Mouse (Mus musculus): Measurements from ENCODE around the gene Rbbp8nl.
A peak's percentile ranks its signal among the peaks of the same experiment; 100 is the strongest.

Gene Rbbp8nl

DNA sequence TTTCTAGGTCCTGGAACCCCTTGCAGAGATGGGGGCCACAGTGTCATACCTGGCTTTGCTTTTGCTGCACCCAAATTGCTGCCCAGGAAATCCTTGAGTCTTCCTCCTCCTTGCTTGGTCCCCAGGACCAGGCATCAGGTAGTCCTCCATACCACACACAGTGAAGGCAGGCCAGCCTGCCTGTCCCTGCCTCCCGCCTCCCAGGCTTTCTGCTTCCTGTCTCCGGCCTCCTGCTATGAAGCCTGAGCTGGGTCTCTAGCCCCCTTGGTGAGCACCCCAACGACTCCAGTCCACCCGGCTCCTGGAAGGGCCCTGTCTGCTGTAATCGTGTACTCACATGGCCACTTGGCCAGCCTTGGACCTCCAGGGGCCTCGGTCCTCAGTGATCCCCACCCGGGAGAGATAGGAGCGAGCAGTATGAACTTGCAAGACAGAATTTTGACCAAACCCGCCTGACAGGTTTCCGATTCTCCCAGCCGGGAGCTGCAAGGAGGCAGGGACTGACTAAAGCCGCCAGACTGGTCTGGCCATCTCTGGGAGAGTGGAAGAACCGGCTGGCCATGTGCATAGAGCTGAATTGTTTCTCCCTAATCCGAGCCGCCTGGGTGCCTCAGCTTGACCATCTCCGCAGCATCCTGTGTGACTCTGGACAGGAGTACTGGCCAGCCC lies at the start of gene Rbbp8nl:
Gene Rbbp8nl (minus strand): TSS at position 440 of the 669 bp plus-strand sequence.
- no peak for DNase-seq (ENCODE audit: low spot score in 2 of 2)

DNA sequence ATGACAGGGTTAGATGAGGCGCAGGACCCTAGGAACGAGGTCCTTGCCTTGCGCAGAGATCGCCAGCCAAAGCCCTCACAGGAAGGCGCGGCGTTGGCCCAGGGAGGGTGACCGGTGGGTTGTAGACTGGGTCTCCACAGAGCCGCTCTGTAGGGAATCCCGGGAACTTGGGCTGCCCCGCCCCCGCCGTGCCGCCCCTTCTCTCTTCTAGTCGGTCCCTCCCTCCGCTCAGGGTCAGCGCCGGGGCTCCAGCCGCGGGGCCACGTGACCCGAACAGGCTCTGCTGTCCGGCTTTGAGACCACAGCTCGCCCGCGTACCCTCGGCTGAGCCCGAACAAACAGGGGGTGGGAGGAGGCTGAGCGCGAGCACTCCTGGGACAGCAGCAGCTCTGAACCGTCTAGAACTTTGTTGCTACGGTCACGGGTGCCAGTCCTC lies 44.9 kb upstream of the Rbbp8nl start, which contains the start of gene Gata5:
Gene Gata5 (minus strand): TSS at position 149 of the 436 bp plus-strand sequence.
- DNase-seq (ENCODE audit: low spot score in 2 of 2): no peak

DNA sequence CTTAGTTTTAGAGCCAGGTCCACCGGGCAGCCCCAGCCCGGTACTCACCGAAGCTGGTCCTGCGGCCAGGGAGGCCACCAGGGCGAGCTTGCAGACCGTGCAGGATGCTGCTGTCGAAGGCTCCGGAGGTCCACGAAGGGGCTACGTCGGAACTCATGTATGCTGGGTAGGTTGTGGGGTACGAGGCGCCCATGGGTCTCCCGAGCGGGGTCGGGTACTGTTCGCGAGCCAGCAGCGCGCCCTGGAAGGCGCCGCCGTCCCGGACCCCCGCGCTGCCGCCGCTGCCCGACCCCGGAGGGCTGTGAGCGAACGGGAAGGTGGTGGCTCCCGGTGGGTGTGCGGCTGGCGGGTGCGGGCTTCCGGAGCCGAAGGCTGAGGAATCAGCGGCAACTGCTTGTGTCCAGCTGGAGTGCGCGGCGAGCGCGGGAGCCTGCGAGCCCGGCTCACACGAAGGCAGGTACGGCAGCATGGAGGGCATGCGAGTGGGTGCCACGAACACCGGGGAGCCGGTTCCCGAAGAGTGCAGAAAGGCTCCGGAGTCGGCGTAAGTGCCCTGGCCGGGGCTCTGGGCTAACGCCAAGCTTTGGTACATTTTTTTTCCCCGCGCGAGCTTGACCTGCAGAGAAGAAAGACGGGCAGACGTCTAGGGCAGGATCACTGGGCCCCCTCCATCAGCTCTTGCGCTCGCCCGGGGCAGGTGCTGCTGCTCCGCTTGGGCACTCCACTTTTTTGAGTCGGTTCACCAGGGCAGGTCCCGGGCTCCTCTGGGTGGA lies 44.3 kb upstream of the Rbbp8nl start:
- DNase-seq (ENCODE audit: low spot score in 2 of 2): no peak

DNA sequence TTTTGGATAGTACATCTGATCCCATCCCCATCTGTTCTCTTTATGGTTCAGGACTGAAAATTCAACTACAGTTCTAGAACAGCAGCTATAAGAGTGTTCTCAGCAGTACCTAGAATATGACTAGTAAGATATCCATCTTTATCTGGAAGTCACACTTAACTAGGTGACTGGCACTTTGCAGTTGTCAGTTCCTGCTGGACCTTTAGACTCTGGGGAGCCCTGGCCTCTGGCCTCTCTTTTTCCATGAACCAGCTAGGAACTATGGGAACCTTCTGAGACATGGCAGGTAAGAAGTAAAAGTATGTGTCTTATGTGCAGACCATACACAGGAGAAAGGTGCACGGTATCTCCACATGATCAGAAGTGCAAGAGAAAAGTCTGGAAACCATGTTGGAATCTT lies 39.8 kb upstream of the Rbbp8nl start:
- DNase-seq (ENCODE audit: low spot score in 2 of 2): no peak

DNA sequence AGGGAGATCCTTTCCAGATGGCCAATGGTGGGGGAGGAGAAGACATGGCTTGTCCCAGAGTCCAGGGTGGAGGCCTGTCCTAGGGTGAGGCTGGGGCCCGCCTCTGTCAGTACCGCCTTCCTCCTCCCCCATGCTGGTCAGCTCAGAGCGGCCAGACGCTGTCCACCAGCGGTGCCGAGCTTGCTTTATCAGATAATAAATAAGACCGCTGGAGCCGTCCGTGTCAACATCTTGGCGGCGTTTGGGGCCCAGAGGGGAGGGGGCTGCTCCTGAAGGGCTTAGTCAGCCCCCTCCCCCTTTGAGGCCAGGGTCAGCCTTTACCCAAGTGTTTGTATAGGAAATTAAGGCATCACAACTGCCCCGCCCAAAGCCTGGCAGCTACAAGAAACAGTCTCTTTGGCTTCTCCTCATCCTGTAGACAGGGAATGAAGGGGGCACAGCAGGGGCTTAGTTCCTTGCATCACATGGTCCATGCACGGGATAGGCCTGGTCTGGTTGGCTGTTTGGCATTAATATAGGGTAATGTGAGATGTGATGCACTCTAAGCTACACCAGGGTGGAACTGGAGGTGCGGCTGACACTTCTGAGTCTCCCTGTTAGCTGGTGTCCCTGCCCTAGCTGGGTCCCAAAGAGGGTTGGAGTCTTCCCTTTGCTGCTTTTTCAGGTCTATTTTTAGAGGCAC lies 33.1 kb upstream of the Rbbp8nl start:
- no peak for DNase-seq (ENCODE audit: low spot score in 2 of 2)

DNA sequence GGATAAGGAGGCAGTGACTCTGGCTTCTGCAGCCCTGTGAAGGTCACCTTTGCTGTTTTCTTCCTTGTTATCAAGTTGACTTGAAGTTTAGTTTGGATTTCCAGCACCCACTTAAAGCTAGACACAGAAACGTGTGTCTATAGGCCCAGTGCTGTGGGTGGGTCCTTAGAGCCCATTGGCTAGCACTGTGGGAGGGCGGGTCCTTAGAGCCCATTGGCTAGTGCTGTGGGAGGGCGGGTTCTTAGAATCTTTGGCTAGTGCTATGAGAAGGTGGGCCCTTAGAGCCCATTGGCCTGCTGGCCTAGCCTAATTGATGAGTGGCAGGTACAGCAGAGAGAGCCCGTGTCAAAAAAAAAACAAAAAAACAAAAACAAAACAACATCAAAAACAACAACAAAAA lies 30.5 kb upstream of the Rbbp8nl start:
- no peak for DNase-seq (ENCODE audit: low spot score in 2 of 2)

DNA sequence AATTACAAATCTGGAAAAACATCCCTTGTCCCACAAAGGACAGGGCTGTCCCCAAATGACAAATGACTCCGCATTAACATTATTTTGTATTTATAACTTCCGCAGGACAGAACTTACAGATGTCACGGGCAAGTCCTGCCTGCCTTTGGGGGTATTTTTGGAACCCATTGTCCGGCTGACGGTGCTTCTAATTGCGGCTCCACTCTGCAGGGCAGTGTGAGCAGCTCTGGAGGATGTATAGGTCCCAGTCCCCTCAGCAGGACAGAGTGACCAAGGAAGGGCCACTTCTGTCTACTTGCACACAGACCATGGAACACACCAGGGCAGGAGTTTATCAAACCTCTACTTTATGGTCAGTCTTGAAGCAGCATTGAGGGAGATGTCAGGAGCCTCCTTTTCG lies 27.9 kb upstream of the Rbbp8nl start:
- no peak for DNase-seq (ENCODE audit: low spot score in 2 of 2)

DNA sequence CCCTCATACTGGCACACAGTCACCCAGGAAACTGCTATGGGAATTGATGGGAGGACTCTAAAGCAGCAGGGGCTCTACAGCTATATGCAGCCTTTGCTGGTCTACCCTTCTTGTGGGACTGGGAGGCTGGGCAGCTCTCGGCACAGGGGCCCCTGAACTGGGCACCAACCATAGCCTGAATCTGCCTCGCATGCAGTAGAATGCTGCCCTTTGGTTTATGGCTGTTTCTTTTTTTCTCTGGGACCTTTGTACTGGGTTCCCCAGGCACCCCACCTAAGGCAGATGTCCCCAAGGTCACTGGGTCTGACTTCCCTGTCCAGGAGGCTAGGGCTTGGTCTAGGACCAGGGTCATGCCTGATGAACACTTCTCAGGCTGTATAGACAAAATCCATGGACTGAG lies 24.6 kb upstream of the Rbbp8nl start:
- DNase-seq (ENCODE audit: low spot score in 2 of 2): no peak

DNA sequence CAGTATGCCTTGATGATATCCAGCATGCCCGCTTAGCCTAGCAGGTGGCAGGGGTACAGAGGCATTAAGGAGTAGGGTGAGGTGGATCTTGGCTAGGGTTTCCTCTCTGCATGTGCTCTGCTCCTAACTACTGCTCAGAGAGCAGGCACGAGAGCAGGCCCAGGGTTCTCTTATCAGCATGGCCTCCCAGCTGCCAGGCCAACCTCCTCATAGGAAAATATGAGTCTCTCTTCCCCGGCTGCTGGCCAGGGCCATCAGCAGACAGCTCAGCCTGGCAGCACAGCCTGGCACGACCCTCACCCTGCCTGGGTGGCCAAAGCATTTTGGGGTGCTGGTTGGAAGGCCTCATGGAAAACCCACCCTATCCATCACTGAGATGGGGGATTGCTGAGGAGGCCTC lies 21.5 kb upstream of the Rbbp8nl start:
- no peak for DNase-seq (ENCODE audit: low spot score in 2 of 2)

DNA sequence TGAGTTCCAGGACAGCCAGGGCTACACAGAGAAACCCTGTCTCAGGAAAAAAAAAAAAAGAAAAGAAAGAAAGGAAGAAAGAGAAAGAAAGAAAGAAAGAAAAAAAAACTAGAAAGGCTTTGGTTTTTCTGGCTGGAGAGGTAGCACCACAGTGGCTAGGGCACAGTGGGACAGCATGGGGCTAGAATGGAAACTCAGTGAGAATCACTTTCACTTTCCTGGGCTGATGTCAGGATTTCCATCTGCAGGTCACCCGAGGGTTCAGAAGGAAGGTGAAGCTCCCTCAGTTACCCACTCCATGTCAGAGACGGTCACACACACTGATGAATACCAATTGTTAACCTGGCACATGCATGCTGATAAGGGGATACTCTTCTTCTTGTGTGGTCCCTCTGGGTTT lies 18.0 kb upstream of the Rbbp8nl start:
- no peak for DNase-seq (ENCODE audit: low spot score in 2 of 2)

DNA sequence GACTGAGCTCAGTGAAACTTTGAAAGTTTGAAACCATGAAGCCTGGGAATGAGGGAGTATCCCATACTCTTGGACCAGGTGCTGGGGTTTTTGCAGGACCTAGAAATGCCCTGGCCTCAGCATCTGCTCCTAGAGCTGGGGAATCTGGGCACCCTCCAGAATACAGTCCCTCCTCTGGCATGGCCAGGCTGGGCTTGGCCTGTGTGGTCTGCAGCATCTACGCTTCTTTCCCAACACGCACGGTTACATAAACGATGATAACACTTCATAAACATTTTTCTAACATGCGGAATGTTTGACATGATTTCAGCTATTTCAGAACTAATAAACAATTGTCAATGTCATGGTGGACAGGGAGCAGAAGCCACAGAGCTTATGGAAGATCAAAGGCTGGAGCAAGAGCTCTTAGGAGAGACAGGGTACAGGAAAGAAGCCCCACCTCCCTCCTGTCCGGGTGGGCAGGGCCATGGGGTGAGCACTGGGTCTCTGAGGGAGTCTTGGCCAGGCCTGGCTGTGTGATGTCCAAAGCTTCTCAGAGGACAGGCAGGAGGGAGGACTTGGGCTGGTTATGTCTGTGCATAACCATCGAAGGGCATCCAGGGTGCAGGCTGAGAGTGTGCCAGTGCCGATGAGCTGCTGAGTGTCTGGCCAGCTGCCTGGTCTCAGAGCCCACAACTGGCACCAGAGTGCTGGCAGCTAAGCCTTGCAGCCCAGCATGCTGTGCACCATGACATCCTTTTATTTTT lies 16.9 kb upstream of the Rbbp8nl start:
- peak in 1 of 2 experiments; percentile 11 for DNase-seq (ENCODE audit: low spot score in 2 of 2)

DNA sequence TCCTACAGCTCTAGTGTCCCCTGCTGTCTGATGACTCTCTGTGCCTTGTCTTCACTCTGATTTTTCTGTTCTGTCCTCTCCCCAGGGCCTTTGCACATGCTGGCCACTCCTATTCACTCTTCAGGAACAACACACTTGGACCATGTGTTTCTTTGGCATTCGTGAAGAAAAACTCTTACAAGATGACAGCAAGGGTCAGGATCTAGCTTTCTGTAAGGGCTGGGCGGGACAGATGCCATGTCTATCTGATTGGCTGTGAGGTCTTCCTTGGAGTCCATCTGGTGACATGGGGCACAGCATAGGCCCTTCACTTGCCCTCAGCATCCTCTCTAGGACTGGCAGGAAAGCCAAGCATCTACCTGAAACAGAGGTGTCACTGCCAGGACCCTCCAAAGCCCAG lies 16.3 kb upstream of the Rbbp8nl start:
- DNase-seq (ENCODE audit: low spot score in 2 of 2): no peak

DNA sequence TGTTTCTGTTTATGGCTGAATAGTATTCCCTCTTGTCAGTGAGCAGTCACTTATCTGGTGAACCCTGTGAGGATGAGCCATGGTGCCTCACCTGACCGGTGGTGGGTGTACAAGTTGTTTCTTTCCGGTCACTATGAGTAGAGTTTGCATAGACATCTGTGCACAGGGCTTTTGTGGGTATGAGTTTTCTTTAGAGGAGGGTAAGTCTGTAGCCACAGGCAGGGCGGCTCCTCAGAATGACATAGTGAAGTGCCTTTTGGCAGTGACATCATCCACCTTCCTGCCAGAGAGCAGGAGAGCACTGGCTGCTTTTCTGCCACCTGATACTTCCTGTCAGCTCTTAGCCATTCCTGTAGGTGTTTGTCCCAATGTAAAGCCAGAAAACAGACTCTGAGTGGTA lies 15.8 kb upstream of the Rbbp8nl start:
- no peak for DNase-seq (ENCODE audit: low spot score in 2 of 2)

DNA sequence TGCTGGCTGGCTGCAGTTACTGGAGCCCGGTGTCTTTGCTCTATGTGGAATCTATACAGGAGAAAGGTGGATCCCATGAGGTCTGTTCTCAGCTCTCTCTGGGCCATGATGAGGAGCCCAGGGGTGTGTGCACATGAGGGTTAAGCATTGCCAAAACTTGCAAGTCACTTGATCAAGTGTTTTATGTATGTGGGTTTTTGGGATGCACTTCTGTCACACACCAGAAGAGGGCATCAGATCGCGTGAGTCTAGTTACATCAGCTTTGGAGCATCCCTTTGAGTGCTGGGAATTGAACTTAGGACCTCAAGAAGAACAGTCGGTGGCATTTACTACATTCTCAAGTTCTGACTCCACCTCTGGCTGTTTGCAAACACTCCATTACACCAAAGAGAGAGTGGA lies 14.9 kb upstream of the Rbbp8nl start:
- DNase-seq (ENCODE audit: low spot score in 2 of 2): no peak

DNA sequence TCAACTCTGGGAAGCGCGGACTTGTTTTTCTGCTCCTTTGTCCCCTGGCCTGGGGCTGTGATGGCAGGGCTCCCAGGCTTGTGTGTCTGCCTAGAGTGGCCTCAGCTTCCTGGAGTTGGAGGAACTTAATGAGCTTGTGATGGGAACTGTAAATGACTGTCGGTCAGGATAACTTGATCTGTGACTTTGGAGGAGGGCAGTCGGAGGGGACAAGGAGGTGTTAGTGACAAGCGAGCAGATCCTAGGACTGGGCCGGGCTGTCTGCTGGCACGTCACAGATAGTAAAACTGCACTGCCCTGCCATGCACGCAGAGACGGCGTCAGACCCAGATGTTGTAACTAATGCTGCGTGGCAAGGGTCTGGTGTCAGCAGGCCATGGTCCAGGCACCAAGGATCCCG lies 13.8 kb upstream of the Rbbp8nl start:
- DNase-seq (ENCODE audit: low spot score in 2 of 2): no peak

DNA sequence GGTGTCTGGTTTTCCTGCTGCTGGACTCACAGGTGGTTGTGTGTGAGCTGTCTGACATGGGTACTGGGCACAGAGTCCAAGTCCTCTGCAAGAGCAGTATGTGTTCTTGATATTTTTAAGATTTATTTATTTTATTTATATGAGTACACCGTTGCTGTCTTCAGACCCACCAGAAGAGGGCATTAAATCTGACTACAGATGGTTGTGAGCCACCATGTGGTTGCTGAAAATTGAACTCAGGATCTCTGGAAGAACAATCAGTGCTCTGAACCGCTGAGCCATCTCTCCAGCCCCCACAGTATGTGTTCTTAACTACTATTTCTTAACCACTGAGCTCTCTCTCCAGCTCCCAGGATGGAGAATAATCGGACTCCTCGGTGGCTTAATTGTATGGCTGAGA lies 12.5 kb upstream of the Rbbp8nl start:
- DNase-seq (ENCODE audit: low spot score in 2 of 2): no peak

DNA sequence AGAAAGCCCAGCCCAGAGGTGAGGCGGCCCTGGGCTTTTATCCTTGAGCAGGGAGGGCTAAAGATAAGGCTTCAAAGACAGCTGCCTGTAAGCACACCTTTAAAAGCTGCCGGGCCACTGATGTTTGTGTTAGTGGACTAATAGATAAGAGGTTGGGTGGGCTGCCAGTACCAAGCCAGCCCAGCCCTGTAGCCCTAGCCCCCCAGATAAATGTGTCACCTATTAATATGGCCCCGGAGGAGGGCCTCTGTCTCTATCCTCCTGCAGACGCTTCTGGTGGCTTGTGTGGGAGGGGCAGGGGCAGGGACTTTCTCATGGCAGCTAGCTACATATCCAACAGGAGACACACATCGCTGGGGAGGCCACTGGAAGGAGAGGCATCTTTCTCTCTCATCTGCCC lies 11.1 kb upstream of the Rbbp8nl start:
- DNase-seq (ENCODE audit: low spot score in 2 of 2): no peak

DNA sequence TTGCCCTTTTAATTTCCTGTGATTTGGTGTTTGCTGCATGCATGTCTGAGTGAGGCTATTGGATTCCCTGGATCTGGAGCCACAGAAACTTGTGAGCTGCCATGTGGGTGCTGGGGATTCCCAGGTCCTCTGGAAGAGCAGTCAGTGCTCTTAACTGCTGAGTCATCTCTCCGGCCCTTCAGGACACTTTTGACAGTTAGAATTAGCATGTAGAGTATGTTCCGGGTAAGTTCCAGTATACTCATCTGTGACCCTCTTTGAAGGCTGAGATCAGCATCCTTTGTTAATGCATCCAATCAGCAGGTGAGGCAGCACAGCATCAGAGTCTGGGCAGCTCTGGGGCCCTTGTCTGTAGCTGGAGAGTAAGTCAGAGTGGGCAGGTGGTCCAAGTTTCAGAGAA lies 10.6 kb upstream of the Rbbp8nl start:
- no peak for DNase-seq (ENCODE audit: low spot score in 2 of 2)

DNA sequence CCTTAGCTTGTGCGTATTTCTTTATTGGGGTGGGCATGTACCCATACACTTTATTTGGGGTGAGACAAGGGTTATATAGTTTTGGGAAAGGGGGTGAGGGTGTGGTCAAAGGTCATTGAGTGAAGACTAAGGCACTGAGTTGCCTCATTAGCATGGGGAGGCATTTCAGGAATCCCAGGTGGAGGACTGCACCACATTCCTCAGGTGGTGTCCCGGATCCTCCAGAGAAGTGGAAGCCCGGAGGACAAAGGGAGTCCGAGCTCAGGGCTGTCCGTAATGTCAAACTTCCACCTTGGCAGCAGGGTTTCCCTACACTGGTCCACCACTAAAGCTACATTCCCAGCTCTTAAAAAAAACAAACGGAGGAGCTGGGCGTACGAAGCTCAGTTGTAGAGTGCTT lies 3.2 kb upstream of the Rbbp8nl start:
- DNase-seq (ENCODE audit: low spot score in 2 of 2): no peak

DNA sequence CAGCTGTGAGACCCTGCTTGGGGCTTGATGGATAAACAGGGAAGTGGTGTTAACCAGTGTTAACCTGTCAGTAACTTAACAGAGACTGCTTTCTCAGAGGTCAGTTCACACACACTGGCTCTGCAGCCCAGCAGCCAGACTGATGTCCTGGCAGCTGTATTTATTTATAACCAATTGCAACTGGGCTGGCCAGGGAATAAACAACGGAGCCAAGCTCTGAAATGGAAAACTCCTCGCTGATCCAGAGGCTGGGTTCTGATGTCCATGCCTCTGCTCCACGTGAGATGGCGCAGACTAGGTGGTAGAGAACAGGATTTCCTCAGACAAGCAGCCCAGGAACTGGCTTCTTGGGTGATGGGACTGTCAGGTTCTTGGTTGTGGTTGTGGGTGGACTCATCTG lies 2.3 kb upstream of the Rbbp8nl start:
- DNase-seq (ENCODE audit: low spot score in 2 of 2): no peak

DNA sequence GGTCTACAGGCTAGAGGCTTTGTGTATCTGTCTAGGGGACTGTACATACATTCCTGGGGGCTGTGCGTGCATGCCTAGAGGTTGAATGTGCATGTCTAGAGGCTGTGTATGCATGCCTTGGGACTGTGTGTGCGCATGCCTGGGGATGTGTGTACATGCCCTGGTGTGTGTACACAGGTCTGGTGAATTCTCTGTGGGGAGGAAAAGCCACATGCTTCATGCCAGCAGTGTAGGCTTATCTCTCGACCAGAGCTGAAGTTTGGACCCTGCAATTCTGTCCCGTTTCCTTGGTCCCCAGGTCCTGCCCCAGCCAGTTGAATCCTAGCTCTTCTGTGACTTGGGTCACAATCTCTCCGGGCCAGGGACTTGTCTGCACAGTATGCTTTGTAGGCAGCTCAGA lies 1.9 kb upstream of the Rbbp8nl start:
- DNase-seq (ENCODE audit: low spot score in 2 of 2): no peak

DNA sequence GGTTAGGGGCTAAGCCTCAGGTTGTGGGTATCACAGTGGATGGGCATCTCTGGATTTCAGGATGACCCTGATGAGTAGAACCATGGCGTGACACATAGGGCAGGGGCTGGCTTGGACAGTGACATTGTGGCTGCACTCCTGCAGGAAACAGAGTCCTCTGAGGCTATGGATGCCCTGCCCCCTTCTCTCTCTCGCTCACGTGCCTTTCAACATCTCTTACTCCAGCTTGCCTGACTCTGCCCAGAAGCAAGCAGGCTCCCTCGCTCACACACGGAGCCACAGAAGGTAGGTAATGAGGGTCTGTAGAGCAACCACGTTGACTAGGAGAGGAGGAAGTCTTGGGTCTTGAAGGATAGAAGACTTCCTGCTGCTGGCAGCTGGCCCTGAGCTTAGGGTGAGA lies 824 bp upstream of the Rbbp8nl start:
- DNase-seq (ENCODE audit: low spot score in 2 of 2): no peak

All from frontal cortex, postnatal 10 days (tissue).